Mouse (Mus musculus) embryonic fibroblast, embryonic 13.5 days (primary cell): ENCODE measurements at regions not wholly inside any gene's neighbourhood (a gene's known extent, or its start where the extent isn't known, plus 50 kb on each side); places are given as distances from the start of the nearest gene placed in this dataset.

Experiments
- CTCF ChIP-seq: IDR thresholded peaks from 2 replicates; pipeline ENCODE4 v1.5.1; 2011; ENCODE audit warnings: mild to moderate bottlenecking, control low read depth, low read length, moderate library complexity, borderline replicate concordance; ENCODE audit not compliant: insufficient read depth
- POLR2A ChIP-seq: IDR thresholded peaks from 2 replicates; pipeline ENCODE4 v1.6.1; 2011; ENCODE audit warnings: low read depth, mild to moderate bottlenecking, control low read depth, low read length, moderate library complexity

- TF ChIP-seq POLR2A (no peak), CTCF (no peak)
Observed at GRCm38 (mm10) chr12:106732108-106732857, 722.3 kb downstream of the Vrk1 start.
